Mouse (Mus musculus): ENCODE data around the gene Prok1. TPM values are rescaled to one million over a fixed set of nuclear protein-coding genes. Genes with fewer than 3 reads are reported as not detected.

Prok1 gene
- polyA plus RNA-seq, 1 experiment from 2014 or later, result not detected

DNA sequence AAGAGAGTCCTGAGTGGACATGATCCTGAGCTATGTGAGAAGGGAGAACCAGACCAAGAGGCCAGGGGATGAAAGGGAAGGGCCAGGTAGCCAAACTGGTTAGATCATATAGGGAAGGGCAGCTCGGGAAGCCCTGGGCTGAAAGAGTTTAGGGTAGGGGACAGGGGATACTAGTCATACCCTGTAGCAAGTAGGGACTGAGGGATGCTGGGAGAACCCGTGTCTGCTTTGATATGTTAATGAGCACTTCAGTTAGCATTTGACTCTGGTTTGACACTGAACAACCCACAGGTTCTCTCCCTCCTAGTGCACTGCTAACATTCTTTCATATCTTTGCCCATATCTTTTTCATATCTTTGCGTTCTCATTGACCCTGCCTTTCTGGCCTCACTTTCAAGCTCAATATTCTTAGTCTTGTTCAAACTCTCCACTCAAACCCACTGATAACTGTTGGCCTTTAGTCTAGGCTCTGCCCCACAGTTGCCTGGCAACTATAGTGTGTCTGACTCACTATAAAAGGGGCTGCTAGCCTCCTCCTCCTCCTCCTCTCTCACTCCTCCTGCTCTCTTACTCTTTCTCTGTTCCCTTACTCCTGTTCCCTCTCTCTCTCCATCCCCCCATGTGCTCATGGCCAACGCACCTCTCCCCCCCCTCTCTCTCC is 32.9 kb downstream of the Prok1 start:
- Histone ChIP-seq H3K9me3 (replicated peaks) (no peaks in the 10 kb centered on the region), H3K4me3 (no peak overlapping the region), H3K36me3 (no peaks in the 10 kb centered on the region), H3K4me1 (peaks cover 24% of the 10 kb centered on the region), H3K27ac (replicated peaks) (no peak overlapping the region), H3K27me3 (ENCODE audit: low read depth, poor library complexity, severe bottlenecking) (no peaks in the 10 kb centered on the region)
- WGBS, result 49% methylated on average over 4 of the region's 4 CpGs
- DNase-seq (ENCODE audit: low spot score), result no peak

DNA sequence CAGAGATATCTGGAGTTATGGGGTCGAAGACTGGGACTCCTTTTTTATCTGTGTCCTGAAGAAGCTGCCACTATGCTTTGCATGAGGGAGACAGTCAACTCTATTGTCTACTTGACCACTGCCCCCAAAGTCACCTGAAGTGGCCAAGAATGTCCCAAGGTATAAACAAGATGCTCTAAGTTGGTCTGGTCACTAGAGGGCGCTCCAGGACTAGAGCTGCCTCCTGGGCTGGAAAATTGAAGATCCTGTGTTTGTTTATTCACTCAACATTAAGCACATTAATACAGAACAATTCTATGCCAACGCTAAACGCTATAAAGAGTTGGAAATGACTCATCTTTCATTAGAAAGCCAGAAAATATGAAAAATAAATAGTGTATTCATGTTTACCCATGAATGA is 33.5 kb downstream of the Prok1 start:
- peak; percentile 63 for DNase-seq (ENCODE audit: low spot score)
- 15% methylated on average over 4 of the region's 4 CpGs for WGBS
- H3K27ac ChIP-seq (replicated peaks), result no peak overlapping the region

DNA sequence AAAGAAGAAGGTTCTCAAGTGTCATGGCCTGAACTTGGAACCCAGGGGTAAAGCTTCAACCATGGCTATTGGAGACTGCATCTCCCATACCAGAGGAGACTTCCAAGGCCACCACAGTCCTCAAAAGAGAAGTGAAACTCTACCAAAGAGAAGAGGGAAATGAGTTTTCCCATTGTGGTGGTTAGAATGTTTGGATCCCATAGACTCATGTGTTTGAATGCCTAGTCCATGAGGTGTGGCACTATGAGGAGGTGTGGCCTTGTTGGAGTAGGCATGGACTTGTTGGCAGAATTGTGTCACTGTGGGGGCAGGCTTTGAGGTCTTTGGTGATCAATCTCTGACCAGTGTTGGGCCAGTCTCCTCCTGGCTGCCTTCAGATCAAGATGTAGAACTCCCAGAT is 34.3 kb downstream of the Prok1 start:
- Histone ChIP-seq H3K27me3 (ENCODE audit: low read depth, poor library complexity, severe bottlenecking) (no peaks in the 10 kb centered on the region), H3K4me3 (no peak overlapping the region), H3K36me3 (no peaks in the 10 kb centered on the region), H3K9me3 (replicated peaks) (no peaks in the 10 kb centered on the region), H3K4me1 (peaks cover 31% of the 10 kb centered on the region), H3K27ac (replicated peaks) (no peak overlapping the region)
- DNase-seq (ENCODE audit: low spot score), result no peak

More for the DNA sequence above, 33.5 kb downstream of the Prok1 start:
- Histone ChIP-seq H3K27me3 (ENCODE audit: low read depth, poor library complexity, severe bottlenecking) (no peaks in the 10 kb centered on the region), H3K9me3 (replicated peaks) (no peaks in the 10 kb centered on the region), H3K4me1 (peaks cover 31% of the 10 kb centered on the region), H3K4me3 (no peak overlapping the region), H3K36me3 (no peaks in the 10 kb centered on the region)

DNA sequence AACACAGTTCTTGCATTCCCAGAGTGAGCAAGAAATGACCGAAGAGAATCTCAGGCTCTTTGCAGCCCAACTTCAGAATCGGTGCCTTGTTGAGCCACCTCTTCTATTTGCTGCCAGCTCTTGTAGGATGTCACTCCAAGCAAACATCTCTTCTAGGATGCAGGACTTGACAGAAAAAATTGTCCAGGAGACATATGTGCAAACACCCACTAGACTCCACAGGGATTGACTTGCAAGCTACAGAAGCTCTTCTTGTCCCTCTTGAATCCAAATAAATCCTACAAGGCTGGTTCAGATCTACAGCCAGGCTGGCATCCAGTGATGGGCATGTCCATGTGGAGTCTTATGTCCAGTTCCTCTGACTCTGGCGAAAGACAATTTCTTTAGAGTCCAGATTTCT is 35.1 kb downstream of the Prok1 start:
- peaks cover 31% of the 10 kb centered on the region for H3K4me1 ChIP-seq
- no peaks in the 10 kb centered on the region for H3K27me3 ChIP-seq (ENCODE audit: low read depth, poor library complexity, severe bottlenecking)
- WGBS, result 85% methylated on average over 3 of the region's 3 CpGs
- no peak for DNase-seq (ENCODE audit: low spot score)
- no peaks in the 10 kb centered on the region for H3K9me3 ChIP-seq (replicated peaks)
- H3K27ac ChIP-seq (replicated peaks), result no peak overlapping the region
- no peaks in the 10 kb centered on the region for H3K36me3 ChIP-seq
- H3K4me3 ChIP-seq, result no peak overlapping the region

DNA sequence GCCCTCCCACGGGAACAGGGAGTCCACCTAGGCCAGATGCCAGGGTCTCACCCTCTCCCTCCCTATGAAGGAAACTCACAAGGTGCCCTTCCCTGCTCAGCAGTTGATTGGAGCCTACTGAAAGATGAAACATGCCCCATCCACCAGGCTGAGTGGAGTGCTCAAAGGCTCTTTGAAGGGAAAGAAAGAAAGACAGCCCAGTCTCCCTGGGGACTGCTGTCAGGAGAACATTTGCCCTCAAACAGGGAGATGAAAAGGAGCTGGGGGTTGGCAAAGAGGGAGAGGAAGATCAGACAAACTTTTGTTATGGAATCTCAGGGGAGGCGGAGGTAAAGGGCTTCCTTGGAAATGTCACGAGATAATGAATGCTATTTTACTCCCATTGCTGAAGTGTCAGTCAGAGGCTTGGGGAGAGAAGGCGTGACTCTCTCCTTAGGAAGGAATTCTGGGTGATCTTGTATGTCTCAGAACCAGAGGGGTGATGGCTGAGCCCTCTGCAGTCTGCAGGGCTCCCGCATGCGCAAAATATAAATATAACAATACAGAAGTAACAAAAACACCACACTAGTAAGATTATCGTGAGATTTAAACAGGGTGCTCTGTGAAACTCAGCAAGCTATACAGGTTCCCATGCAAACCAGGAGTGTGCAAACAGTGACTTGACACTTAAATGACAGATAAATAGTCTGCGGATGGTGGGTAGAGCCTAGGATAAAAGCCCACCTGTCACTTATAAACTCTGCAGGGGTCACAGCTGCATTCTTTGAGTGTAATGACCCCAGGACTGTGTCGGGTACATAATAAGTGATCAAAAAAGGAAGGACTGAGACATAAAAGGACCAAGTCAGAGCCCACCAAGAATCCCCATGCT is 38.0 kb downstream of the Prok1 start:
- DNase-seq (ENCODE audit: low spot score), result no peak
- Histone ChIP-seq H3K9me3 (replicated peaks) (no peaks in the 10 kb centered on the region), H3K4me1 (peaks cover 15% of the 10 kb centered on the region), H3K27ac (replicated peaks) (peak overlapping the region; percentile 56), H3K27me3 (ENCODE audit: low read depth, poor library complexity, severe bottlenecking) (no peaks in the 10 kb centered on the region), H3K4me3 (no peak overlapping the region), H3K36me3 (no peaks in the 10 kb centered on the region)
- 50% methylated on average over 9 of the region's 9 CpGs for WGBS

DNA sequence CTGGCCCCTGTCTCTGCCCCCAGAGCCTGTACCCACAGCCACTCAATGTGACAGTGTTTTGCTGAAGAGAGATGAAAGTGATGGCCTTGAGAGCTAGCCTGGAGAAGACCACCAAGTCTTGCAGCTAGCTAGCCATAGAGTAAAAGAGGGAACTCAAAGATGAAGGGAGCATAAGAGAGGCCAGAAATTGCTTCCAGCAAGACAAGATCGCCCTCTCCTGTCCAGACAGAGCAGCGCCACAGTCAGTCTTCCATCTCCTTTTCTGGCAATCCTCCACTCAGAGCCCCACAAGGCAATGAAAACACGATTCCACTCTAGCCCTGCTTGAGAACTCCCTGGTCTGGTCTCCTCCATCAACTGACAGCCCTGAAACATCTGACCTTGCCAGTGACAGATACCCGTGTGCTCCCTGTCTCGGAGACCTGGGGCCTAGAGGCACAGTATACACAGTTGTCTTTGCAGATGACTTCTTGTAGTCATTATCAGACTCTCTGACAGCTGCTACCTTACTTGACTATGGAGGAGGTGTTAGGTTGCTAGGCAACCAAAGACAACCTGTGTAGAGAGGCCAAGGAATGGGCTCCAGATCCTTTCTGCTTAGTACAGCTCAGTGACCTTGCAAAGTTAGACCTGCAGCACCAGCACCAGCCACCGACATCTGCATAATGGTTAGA is 51.1 kb downstream of the Prok1 start:
- DNase-seq (ENCODE audit: low spot score), result peak; percentile 30
- 47% methylated on average over 6 of the region's 6 CpGs for WGBS
- H3K4me1 ChIP-seq, result no peaks in the 10 kb centered on the region
- H3K27ac ChIP-seq (replicated peaks), result no peak overlapping the region
- H3K27me3 ChIP-seq (ENCODE audit: low read depth, poor library complexity, severe bottlenecking), result no peaks in the 10 kb centered on the region
- no peak overlapping the region for H3K4me3 ChIP-seq
- no peaks in the 10 kb centered on the region for H3K9me3 ChIP-seq (replicated peaks)
- no peaks in the 10 kb centered on the region for H3K36me3 ChIP-seq

DNA sequence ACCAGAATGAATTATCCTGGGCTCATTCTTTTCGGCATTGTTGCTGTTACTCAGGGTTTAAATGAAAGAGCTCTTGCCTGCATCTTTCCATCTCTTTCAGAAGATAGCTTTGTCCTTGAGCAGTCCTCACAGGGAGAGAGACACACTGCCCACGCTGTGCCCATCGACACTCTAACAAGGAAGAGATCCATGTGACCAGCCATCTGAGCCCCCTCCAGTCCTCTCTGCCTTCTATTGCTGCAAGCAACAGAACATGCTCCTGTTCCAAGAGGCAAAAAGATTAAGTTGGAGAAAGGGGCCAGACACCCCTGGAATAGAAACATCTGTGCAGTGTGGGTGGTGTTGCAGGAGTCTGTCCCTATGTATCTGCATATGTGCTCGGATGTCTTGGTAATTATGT is 52.5 kb downstream of the Prok1 start:
- Histone ChIP-seq H3K4me1 (no peaks in the 10 kb centered on the region), H3K9me3 (replicated peaks) (no peaks in the 10 kb centered on the region), H3K36me3 (no peaks in the 10 kb centered on the region), H3K4me3 (no peak overlapping the region), H3K27me3 (ENCODE audit: low read depth, poor library complexity, severe bottlenecking) (no peaks in the 10 kb centered on the region), H3K27ac (replicated peaks) (no peak overlapping the region)
- 81% methylated on average over 4 of the region's 4 CpGs for WGBS
- DNase-seq (ENCODE audit: low spot score), result no peak

DNA sequence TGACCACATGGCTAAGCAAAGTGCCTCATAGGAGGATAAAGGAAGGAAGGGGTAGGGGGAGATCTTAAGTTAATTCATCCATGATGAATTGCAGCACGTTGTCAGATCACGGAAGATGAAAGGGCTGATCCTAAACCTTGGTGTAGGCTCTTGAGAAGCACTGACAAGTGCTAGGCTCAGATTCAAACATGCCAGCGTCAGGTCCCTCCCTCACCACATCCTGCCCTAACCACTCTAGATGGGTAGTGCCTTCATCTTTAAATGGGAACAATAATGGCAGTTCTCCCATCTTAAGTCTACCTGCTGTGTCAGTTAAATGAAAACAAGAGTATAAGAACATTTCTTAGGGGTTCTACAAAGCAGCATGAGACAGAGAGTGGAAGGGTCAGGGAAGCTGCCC is 53.9 kb downstream of the Prok1 start:
- Histone ChIP-seq H3K36me3 (no peaks in the 10 kb centered on the region), H3K4me3 (no peak overlapping the region), H3K4me1 (no peaks in the 10 kb centered on the region), H3K27me3 (ENCODE audit: low read depth, poor library complexity, severe bottlenecking) (no peaks in the 10 kb centered on the region), H3K9me3 (replicated peaks) (no peaks in the 10 kb centered on the region), H3K27ac (replicated peaks) (no peak overlapping the region)
- WGBS, result 85% methylated on average over 3 of the region's 3 CpGs
- no peak for DNase-seq (ENCODE audit: low spot score)

DNA sequence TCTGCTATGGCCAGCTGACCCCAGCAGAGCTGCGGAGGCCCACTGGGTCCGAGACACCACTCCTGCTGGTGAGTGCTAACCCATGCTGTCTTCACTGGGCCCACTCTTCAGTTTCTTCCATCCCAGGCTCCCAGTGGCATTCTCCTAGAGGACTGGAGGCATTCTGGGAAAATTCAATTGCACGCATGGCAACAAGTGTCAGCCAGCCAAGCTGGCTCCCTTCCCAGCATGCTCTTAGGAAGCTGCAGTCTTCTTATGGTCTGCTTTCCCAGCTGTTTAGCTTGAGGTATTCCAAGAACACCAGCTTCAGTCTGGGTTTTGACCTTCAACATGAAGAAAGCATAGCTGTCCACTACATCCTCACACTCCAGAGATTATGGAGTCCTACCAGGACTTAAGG is 56.3 kb downstream of the Prok1 start:
- Histone ChIP-seq H3K27ac (replicated peaks) (no peak overlapping the region), H3K4me1 (no peaks in the 10 kb centered on the region), H3K4me3 (no peak overlapping the region), H3K27me3 (ENCODE audit: low read depth, poor library complexity, severe bottlenecking) (no peaks in the 10 kb centered on the region), H3K9me3 (replicated peaks) (no peaks in the 10 kb centered on the region), H3K36me3 (no peaks in the 10 kb centered on the region)
- WGBS, result 87% methylated on average over 3 of the region's 3 CpGs
- DNase-seq (ENCODE audit: low spot score), result no peak

Other genes starting within 250 kb of the Prok1 start
- gene Kcna3, start 203.5 kb downstream of the Prok1 start, polyA plus RNA-seq (2016; fragmentation: Nextera tagmentation; extraction: Ambion mirVana), result 3.2 and 3.4 TPM in 2 replicates
- 0.10 and 0.11 TPM in 2 replicates for gene Kcna2, start 138.6 kb downstream of the Prok1 start, polyA plus RNA-seq (2016; fragmentation: Nextera tagmentation; extraction: Ambion mirVana)
- not detected in 2 replicates for gene Kcna10, start 56.7 kb downstream of the Prok1 start, polyA plus RNA-seq (2016; fragmentation: Nextera tagmentation; extraction: Ambion mirVana)
- gene Cym, start 18.0 kb downstream of the Prok1 start, polyA plus RNA-seq (2016; fragmentation: Nextera tagmentation; extraction: Ambion mirVana), result not detected in 2 replicates
- not detected in 2 replicates for gene A630076J17Rik, start 9.1 kb downstream of the Prok1 start, polyA plus RNA-seq (2016; fragmentation: Nextera tagmentation; extraction: Ambion mirVana)
- 193 and 202 TPM in 2 replicates for gene Lamtor5, start 39.2 kb upstream of the Prok1 start, polyA plus RNA-seq (2016; fragmentation: Nextera tagmentation; extraction: Ambion mirVana)
- gene Slc16a4, start 51.5 kb upstream of the Prok1 start, polyA plus RNA-seq (2016; fragmentation: Nextera tagmentation; extraction: Ambion mirVana), result 1.5 and 2.3 TPM in 2 replicates
- 17.8 and 18.2 TPM in 2 replicates for gene Rbm15, start 94.0 kb upstream of the Prok1 start, polyA plus RNA-seq (2016; fragmentation: Nextera tagmentation; extraction: Ambion mirVana)
- 0.10 TPM in 1 of 2 replicates, not detected in the other for gene Kcnc4, start 219.8 kb upstream of the Prok1 start, polyA plus RNA-seq (2016; fragmentation: Nextera tagmentation; extraction: Ambion mirVana)